Mouse (Mus musculus) CD4-positive naive resting alpha-beta T cell, adult 57 days (primary cell): ENCODE results near the gene Dpyd. TPM values are rescaled to one million over a fixed set of nuclear protein-coding genes. Genes with fewer than 3 reads are reported as not detected.

Source experiments
- total RNA-seq: library from RNA; stranded (reverse); gene quantifications from one replicate; pipeline ENCODE4 v1.2.4, GENCODE M21; 2023

Gene Dpyd
- total RNA-seq = not detected

DNA sequence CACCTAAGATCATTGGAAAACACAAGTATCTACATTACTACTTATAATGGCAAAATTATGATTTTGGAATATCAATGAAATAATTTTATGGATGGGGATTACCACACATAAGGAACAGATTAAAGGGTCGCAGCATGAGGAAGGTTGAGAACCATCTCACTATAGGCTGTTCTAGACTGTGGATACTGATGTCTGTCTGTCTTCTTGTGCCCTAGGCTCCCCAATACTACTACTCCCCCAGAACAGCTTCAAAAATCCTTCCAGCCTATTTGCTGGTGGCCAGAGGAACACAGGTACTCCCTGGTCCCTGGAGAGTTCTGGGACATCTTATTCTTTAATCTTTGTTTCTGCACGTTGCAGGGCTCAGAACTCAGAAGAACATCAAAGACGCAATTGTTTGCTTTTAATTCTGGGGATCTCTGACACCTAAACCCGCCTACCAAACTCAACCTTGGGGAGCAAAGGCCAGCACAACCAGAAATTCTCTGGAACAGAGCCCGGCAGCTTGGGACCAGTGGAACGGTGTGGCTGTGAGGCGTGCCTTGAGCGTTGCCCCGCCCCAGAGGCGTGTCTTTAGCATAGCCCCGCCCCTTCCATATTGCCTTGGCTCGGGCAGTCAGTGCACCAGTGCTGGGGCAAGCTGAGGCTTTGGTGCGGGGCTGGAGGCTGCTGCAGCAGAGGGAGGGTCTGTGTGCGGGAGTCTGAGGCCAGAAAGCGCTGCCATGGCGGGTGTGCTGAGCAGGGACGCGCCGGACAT is at the start of gene Dpyd:
Dpyd (plus strand) TSS at position 576 of the 757 bp plus-strand sequence.

